Mouse (Mus musculus) kidney, embryonic 16.5 days (tissue): ENCODE measurements at regions not wholly inside any gene's neighbourhood (a gene's known extent, or its start where the extent isn't known, plus 50 kb on each side); places are given as distances from the start of the nearest gene placed in this dataset.
A peak's percentile ranks its signal among the peaks of the same experiment; 100 is the strongest.

Experiments used
- ATAC-seq: fragments of 200-750 bp; cut with Nextera tagmentation; 2 replicates; pipeline ENCODE4 v1.8.0; 2017; ENCODE audit warnings: moderate TSS enrichment; ENCODE audit not compliant: low FRiP score, low TSS enrichment
- H3K27ac ChIP-seq: fragments of 300-500 bp; sonication (generic); 2 replicates; pipeline ENCODE4 v1.5.1; 2014; ENCODE audit warnings: low read length
- H3K27me3 ChIP-seq: fragments of 300-500 bp; sonication (generic); 2 replicates; pipeline ENCODE4 v1.6.1; 2014; ENCODE audit warnings: low read length, control low read depth, mixed read lengths; ENCODE audit not compliant: insufficient read depth
- H3K36me3 ChIP-seq: fragments of 300-500 bp; sonication (generic); 2 replicates; pipeline ENCODE4 v1.6.1; 2014; ENCODE audit warnings: low read length, control low read depth, mixed read lengths; ENCODE audit not compliant: insufficient read depth
- H3K4me1 ChIP-seq: fragments of 300-500 bp; sonication (generic); 2 replicates; pipeline ENCODE4 v1.6.1; 2014; ENCODE audit warnings: low read length, control low read depth, mixed read lengths; ENCODE audit not compliant: insufficient read depth
- H3K4me2 ChIP-seq: fragments of 300-500 bp; sonication (generic); replicated peaks from 2 replicates; pipeline ENCODE4 v1.6.1; 2014; ENCODE audit warnings: low read depth, low read length
- H3K4me3 ChIP-seq: fragments of 300-500 bp; sonication (generic); 2 replicates; pipeline ENCODE4 v1.5.1; 2014; ENCODE audit warnings: mild to moderate bottlenecking, low read length
- H3K9ac ChIP-seq: fragments of 300-500 bp; sonication (generic); replicated peaks from 2 replicates; pipeline ENCODE4 v1.6.1; 2014; ENCODE audit warnings: low read length
- H3K9me3 ChIP-seq: fragments of 300-500 bp; sonication (generic); 2 replicates; pipeline ENCODE4 v1.6.1; 2016; ENCODE audit warnings: low read length, control low read depth
- WGBS: fragments of 180-500 bp; shearing (Covaris S2); extraction: QIAGEN DNeasy Blood & Tissue Kit; methylation state at CpG from one replicate; pipeline ENCODE4 v1.1.7; 2014; 5-methylcytosine and 5-hydroxymethylcytosine counted together

- no peaks in the 10 kb centered on the region for H3K36me3 ChIP-seq
- H3K9ac ChIP-seq = no peak overlapping the region
- H3K4me1 ChIP-seq = peaks cover 12% of the 10 kb centered on the region
- no peak overlapping the region for H3K4me2 ChIP-seq
- no peaks in the 10 kb centered on the region for H3K9me3 ChIP-seq
- no peak overlapping the region for H3K27ac ChIP-seq
- no peaks in the 10 kb centered on the region for H3K27me3 ChIP-seq
- no peak overlapping the region for H3K4me3 ChIP-seq
- no peak for ATAC-seq
- WGBS = 48% methylated on average over 6 of the region's 6 CpGs
Observed at GRCm38 (mm10) chr6:140346929-140347328, 76.9 kb upstream of the Plekha5 start.

GRCm38 (mm10) chr6:140343638-140344037, 80.2 kb upstream of the Plekha5 start:
- no peaks in the 10 kb centered on the region for H3K27me3 ChIP-seq
- no peaks in the 10 kb centered on the region for H3K36me3 ChIP-seq
- H3K4me1 ChIP-seq = peaks cover 22% of the 10 kb centered on the region
- no peak overlapping the region for H3K4me2 ChIP-seq
- no peak overlapping the region for H3K4me3 ChIP-seq
- WGBS = 68% methylated on average over 11 of the region's 11 CpGs
- no peak for ATAC-seq
- H3K9me3 ChIP-seq = no peaks in the 10 kb centered on the region
- no peak overlapping the region for H3K27ac ChIP-seq
- H3K9ac ChIP-seq = no peak overlapping the region

GRCm38 (mm10) chr6:140342881-140343280, 81.0 kb upstream of the Plekha5 start:
- H3K27ac ChIP-seq = no peak overlapping the region
- no peaks in the 10 kb centered on the region for H3K36me3 ChIP-seq
- ATAC-seq = no peak
- 24% methylated on average over 1 of the region's 1 CpGs for WGBS
- no peaks in the 10 kb centered on the region for H3K27me3 ChIP-seq
- H3K4me2 ChIP-seq = no peak overlapping the region
- H3K4me1 ChIP-seq = peaks cover 28% of the 10 kb centered on the region
- no peak overlapping the region for H3K9ac ChIP-seq
- H3K9me3 ChIP-seq = no peaks in the 10 kb centered on the region
- no peak overlapping the region for H3K4me3 ChIP-seq

- WGBS = 81% methylated on average over 13 of the region's 13 CpGs
- ATAC-seq = no peak
- Histone ChIP-seq H3K9ac (no peak overlapping the region), H3K27ac (no peak overlapping the region), H3K4me3 (no peak overlapping the region), H3K4me2 (no peak overlapping the region), H3K27me3 (no peaks in the 10 kb centered on the region), H3K9me3 (no peaks in the 10 kb centered on the region), H3K4me1 (peaks cover 47% of the 10 kb centered on the region), H3K36me3 (no peaks in the 10 kb centered on the region)
Observed at GRCm38 (mm10) chr6:140339731-140340130, 84.1 kb upstream of the Plekha5 start.

- no peaks in the 10 kb centered on the region for H3K9me3 ChIP-seq
- H3K4me2 ChIP-seq = peak overlapping the region; percentile 47
- WGBS = 24% methylated on average over 19 of the region's 19 CpGs
- H3K27me3 ChIP-seq = no peaks in the 10 kb centered on the region
- H3K9ac ChIP-seq = peak overlapping the region; percentile 14
- H3K27ac ChIP-seq = peak overlapping the region; percentile 86
- H3K4me3 ChIP-seq = peak overlapping the region; percentile 32
- ATAC-seq = peak; percentile 76
- peaks cover 43% of the 10 kb centered on the region for H3K4me1 ChIP-seq
- no peaks in the 10 kb centered on the region for H3K36me3 ChIP-seq
Observed at GRCm38 (mm10) chr6:140337897-140338749, 85.7 kb upstream of the Plekha5 start.

- WGBS = 25% methylated on average over 2 of the region's 3 CpGs
- peak overlapping the region; percentile 47 for H3K4me2 ChIP-seq
- no peaks in the 10 kb centered on the region for H3K27me3 ChIP-seq
- peaks cover 37% of the 10 kb centered on the region for H3K4me1 ChIP-seq
- ATAC-seq = peak; percentile 49
- H3K9ac ChIP-seq = 0 out of 2 replicates have a peak overlapping the region, but pooled peaks have one; percentile 18
- no peaks in the 10 kb centered on the region for H3K36me3 ChIP-seq
- H3K4me3 ChIP-seq = no peak overlapping the region
- no peaks in the 10 kb centered on the region for H3K9me3 ChIP-seq
- peak overlapping the region; percentile 86 for H3K27ac ChIP-seq
Observed at GRCm38 (mm10) chr6:140337083-140337491, 86.8 kb upstream of the Plekha5 start.

- Histone ChIP-seq H3K4me2 (peak overlapping the region; percentile 32), H3K27me3 (no peaks in the 10 kb centered on the region), H3K27ac (peak overlapping the region; percentile 86), H3K9ac (peak overlapping the region; percentile 25; the same call in 1 of the 2 replicates), H3K36me3 (no peaks in the 10 kb centered on the region), H3K4me3 (0 out of 2 replicates have a peak overlapping the region, but pooled peaks have one; percentile 3), H3K4me1 (peaks cover 31% of the 10 kb centered on the region), H3K9me3 (no peaks in the 10 kb centered on the region)
- ATAC-seq = 0 out of 2 replicates have a peak, but pooled peaks have one; percentile 3
- 6% methylated on average over 13 of the region's 13 CpGs for WGBS
Observed at GRCm38 (mm10) chr6:140336414-140336941, 87.4 kb upstream of the Plekha5 start.

GRCm38 (mm10) chr6:140333397-140333796, 90.5 kb upstream of the Plekha5 start:
- ATAC-seq = no peak
- Histone ChIP-seq H3K9me3 (no peaks in the 10 kb centered on the region; the same call in 1 of the 2 replicates), H3K36me3 (no peaks in the 10 kb centered on the region), H3K9ac (no peak overlapping the region), H3K4me2 (no peak overlapping the region), H3K27me3 (no peaks in the 10 kb centered on the region), H3K4me1 (peaks cover 23% of the 10 kb centered on the region), H3K27ac (no peak overlapping the region), H3K4me3 (no peak overlapping the region)
- WGBS = 52% methylated on average over 3 of the region's 3 CpGs

GRCm38 (mm10) chr6:140308641-140309040, 115.2 kb upstream of the Plekha5 start:
- H3K9ac ChIP-seq = no peak overlapping the region
- H3K4me3 ChIP-seq = no peak overlapping the region
- 88% methylated on average over 11 of the region's 11 CpGs for WGBS
- no peaks in the 10 kb centered on the region for H3K4me1 ChIP-seq
- no peak overlapping the region for H3K27ac ChIP-seq
- H3K27me3 ChIP-seq = no peaks in the 10 kb centered on the region
- H3K9me3 ChIP-seq = peaks cover 11% of the 10 kb centered on the region
- ATAC-seq = no peak
- no peaks in the 10 kb centered on the region for H3K36me3 ChIP-seq
- H3K4me2 ChIP-seq = no peak overlapping the region
